Mouse (Mus musculus) brain, embryonic 14.5 days (tissue): ENCODE measurements at regions not wholly inside any gene's neighbourhood (a gene's known extent, or its start where the extent isn't known, plus 50 kb on each side); places are given as distances from the start of the nearest gene placed in this dataset.

Source experiments
- CTCF ChIP-seq: fragments of 200-500 bp; IDR thresholded peaks from 2 replicates; pipeline ENCODE4 v1.5.1; 2012; ENCODE audit warnings: inconsistent platforms, mild to moderate bottlenecking, moderate library complexity, borderline replicate concordance; ENCODE audit not compliant: insufficient read depth, insufficient read length; ENCODE audit errors: extremely low read depth
- POLR2A ChIP-seq: fragments of 200-500 bp; IDR thresholded peaks from 2 replicates; pipeline ENCODE4 v1.6.1; 2012; ENCODE audit warnings: mild to moderate bottlenecking, inconsistent platforms, borderline replicate concordance; ENCODE audit not compliant: poor library complexity, insufficient read depth, insufficient read length, severe bottlenecking; ENCODE audit errors: extremely low read depth

DNA sequence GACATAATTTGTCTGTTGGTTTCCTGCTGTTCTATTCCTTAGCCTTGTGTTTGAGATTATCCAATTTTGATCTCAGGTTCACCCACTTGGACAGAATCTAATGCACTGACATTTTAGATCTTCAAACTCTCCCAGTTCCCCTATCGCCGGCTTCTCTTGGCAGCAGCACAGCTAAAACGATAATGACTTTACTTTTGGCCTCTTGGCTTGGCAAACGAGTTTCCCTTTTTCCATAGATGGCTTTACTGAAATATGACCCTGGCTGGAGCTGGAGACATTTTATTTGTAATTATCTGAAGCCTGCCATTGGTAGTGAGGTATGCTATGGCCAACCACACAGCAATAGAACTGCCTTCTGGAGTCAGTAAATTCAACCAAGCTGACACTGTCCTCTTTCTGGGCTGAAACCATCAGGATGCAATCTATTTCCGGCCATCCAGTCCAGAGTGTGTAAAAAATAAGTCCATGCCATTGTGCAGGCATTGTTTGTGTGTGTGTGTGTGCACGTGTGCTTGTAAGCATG lies 162.2 kb upstream of the Speer4f2 start:
- TF ChIP-seq POLR2A = no peak
- TF ChIP-seq CTCF = no peak
